8 mouse cellular contexts compared by ENCODE assay signal in genomic region chr10:12573601-12574000, GRCm38 (mm10).
DNase-seq lines count a peak whose midpoint lies in the region; ATAC-seq lines count a peak whose summit lies in the region.

No protein-coding gene starts in this region.

- no peaks in the 10 kb centered on the region for H3K36me3 ChIP-seq in intestine, embryonic 14.5 days (ENCODE audit: control insufficient read depth, insufficient read depth, low read length)
- no peaks in the 10 kb centered on the region for H3K36me3 ChIP-seq in stomach, embryonic 16.5 days (ENCODE audit: control insufficient read depth, insufficient read depth, low read length)

- no peak for ATAC-seq in intestine, embryonic 14.5 days (replicated peaks; ENCODE audit: low FRiP score, low TSS enrichment, low read depth)
- peak; percentile 77 for ATAC-seq in stomach, embryonic 16.5 days (ENCODE audit: insufficient read depth, low FRiP score)
- no peak for ATAC-seq in inflammation-experienced regulatory T-cells, adult 6 months

- peaks cover 3% of the 10 kb centered on the region; the same call in 1 of the 2 replicates for H3K4me1 ChIP-seq in intestine, embryonic 14.5 days (replicated peaks; ENCODE audit: control insufficient read depth, insufficient read depth, low read length)
- H3K4me1 ChIP-seq in stomach, embryonic 16.5 days (ENCODE audit: control insufficient read depth, insufficient read depth, low read length) = 0 out of 2 replicates have a peak, but pooled peaks cover 3% of the 10 kb centered on the region

- no peak overlapping the region for H3K4me3 ChIP-seq in intestine, embryonic 14.5 days (ENCODE audit: low read depth, low read length)
- no peak overlapping the region for H3K4me3 ChIP-seq in stomach, embryonic 16.5 days (replicated peaks; ENCODE audit: low read length)

- no peaks in the 10 kb centered on the region for H3K27me3 ChIP-seq in intestine, embryonic 14.5 days (replicated peaks; ENCODE audit: control insufficient read depth, insufficient read depth, low read length)
- H3K27me3 ChIP-seq in stomach, embryonic 16.5 days (ENCODE audit: control insufficient read depth, insufficient read depth, low read length) = no peaks in the 10 kb centered on the region

- H3K27ac ChIP-seq in intestine, embryonic 14.5 days (ENCODE audit: low read depth) = peak overlapping the region; percentile 27; the same call in 1 of the 2 replicates
- H3K27ac ChIP-seq in stomach, embryonic 16.5 days (ENCODE audit: low read length) = peak overlapping the region; percentile 27; the same call in 1 of the 2 replicates

- peak overlapping the region; percentile 14; the same call in 1 of the 2 replicates for H3K4me2 ChIP-seq in intestine, embryonic 14.5 days (ENCODE audit: low read length)
- H3K4me2 ChIP-seq in stomach, embryonic 16.5 days (ENCODE audit: low read depth, low read length) = peak overlapping the region; percentile 38

- no peaks in the 10 kb centered on the region for H3K9me3 ChIP-seq in intestine, embryonic 14.5 days (ENCODE audit: control insufficient read depth, low read length)
- no peaks in the 10 kb centered on the region for H3K9me3 ChIP-seq in stomach, embryonic 16.5 days (replicated peaks; ENCODE audit: control insufficient read depth, low read length)

- no peak overlapping the region for H3K9ac ChIP-seq in intestine, embryonic 14.5 days (ENCODE audit: low read length)
- H3K9ac ChIP-seq in stomach, embryonic 16.5 days (ENCODE audit: low read length) = no peak overlapping the region

- peak; percentile 16 for DNase-seq in adrenal gland, postnatal 10 days
- no peak for DNase-seq in adrenal gland, adult 8-10 months
- peak; percentile 82 for DNase-seq in 3T3-L1 (ENCODE audit: low read depth, low spot score)
- DNase-seq in embryo, embryonic 10.5 days (ENCODE audit: low spot score) = peak; percentile 41
- DNase-seq in intestine, embryonic 14.5 days (ENCODE audit: low spot score) = peak; percentile 65
- no peak for DNase-seq in cerebellum, postnatal 4 days (ENCODE audit: low spot score in 2 of 2)

- 14% methylated on average over 5 of the region's 6 CpGs for WGBS in intestine, embryonic 14.5 days
- WGBS in stomach, embryonic 16.5 days = 14% methylated on average over 6 of the region's 6 CpGs

Comparison
In these comparisons a context has a peak if more than half of its experiments do, and no peak if none do; other contexts are left out.
1. DNase-seq: peak in adrenal gland, postnatal 10 days (single experiment), 3T3-L1 (single experiment), embryo, embryonic 10.5 days (single experiment) and intestine, embryonic 14.5 days (single experiment); none in adrenal gland, adult 8-10 months (single experiment) and cerebellum, postnatal 4 days (0 of 2).